Mouse (Mus musculus) neural tube, embryonic 11.5 days (tissue): Measurements from ENCODE around the gene Vat1. TPM values are rescaled to one million over a fixed set of nuclear protein-coding genes. Genes with fewer than 3 reads are reported as not detected.
"Not testable (repeated sequence)": the region's sequence is repeated elsewhere in the genome, so short reads cannot be mapped to it uniquely, and the experiment has no call there.

Source experiments
- ATAC-seq: fragments of 200-750 bp; cut with Nextera tagmentation; 2 replicates; pipeline ENCODE4 v1.8.0; 2017; ENCODE audit warnings: moderate number of reproducible peaks, mild to moderate bottlenecking, moderate TSS enrichment, moderate library complexity; ENCODE audit not compliant: insufficient read depth, low FRiP score, low TSS enrichment
- DNase-seq: peaks from one replicate; pipeline ENCODE4 v3.0.0-alpha.2; 2015; ENCODE audit warnings: low spot score
- H3K27ac ChIP-seq: fragments of 300-500 bp; sonication (generic); 2 replicates; pipeline ENCODE4 v1.5.1; 2014; ENCODE audit warnings: low read depth, mild to moderate bottlenecking, low read length
- H3K27me3 ChIP-seq: fragments of 300-500 bp; sonication (generic); 2 replicates; pipeline ENCODE4 v1.6.1; 2014; ENCODE audit warnings: mild to moderate bottlenecking, low read length, mixed read lengths; ENCODE audit not compliant: control insufficient read depth, insufficient read depth
- H3K36me3 ChIP-seq: fragments of 300-500 bp; sonication (generic); 2 replicates; pipeline ENCODE4 v1.6.1; 2014; ENCODE audit warnings: mild to moderate bottlenecking, low read length, moderate library complexity, mixed read lengths; ENCODE audit not compliant: control insufficient read depth, insufficient read depth
- H3K4me1 ChIP-seq: fragments of 300-500 bp; sonication (generic); 2 replicates; pipeline ENCODE4 v1.6.1; 2014; ENCODE audit warnings: low read length, mixed read lengths; ENCODE audit not compliant: control insufficient read depth, insufficient read depth
- H3K4me2 ChIP-seq: fragments of 300-500 bp; sonication (generic); 2 replicates; pipeline ENCODE4 v1.6.1; 2014; ENCODE audit warnings: low read depth, mild to moderate bottlenecking, moderate library complexity
- H3K4me3 ChIP-seq: fragments of 300-500 bp; sonication (generic); 2 replicates; pipeline ENCODE4 v1.5.1; 2014; ENCODE audit warnings: low read depth, low read length
- H3K9ac ChIP-seq: fragments of 300-500 bp; sonication (generic); 2 replicates; pipeline ENCODE4 v1.6.1; 2014; ENCODE audit warnings: mild to moderate bottlenecking, low read length
- H3K9me3 ChIP-seq: fragments of 300-500 bp; sonication (generic); 2 replicates; pipeline ENCODE4 v1.6.1; 2016; ENCODE audit warnings: low read length; ENCODE audit not compliant: control insufficient read depth
- WGBS: fragments of 180-500 bp; shearing (Covaris S2); extraction: QIAGEN DNeasy Blood & Tissue Kit; methylation state at CpG from one replicate; pipeline ENCODE4 v1.1.7; 2014; 5-methylcytosine and 5-hydroxymethylcytosine counted together
- polyA plus RNA-seq: library from polyadenylated mRNA; unstranded; fragments of >200 nt; fragmentation: Nextera tagmentation; extraction: Ambion mirVana; gene quantifications from 2 replicates; pipeline ENCODE4 v1.2.1, GENCODE M21; 2014

Vat1 gene
- polyA plus RNA-seq, 1 experiment from 2014 or later = 52.3 TPM

GRCm38 (mm10) chr11:101480912-101481311 lies 14.9 kb upstream of the Vat1 start:
- no peaks in the 10 kb centered on the region for H3K9me3 ChIP-seq
- no peaks in the 10 kb centered on the region for H3K27me3 ChIP-seq
- H3K36me3 ChIP-seq = no peaks in the 10 kb centered on the region
- WGBS = 73% methylated on average over 6 of the region's 6 CpGs
- no peak overlapping the region for H3K27ac ChIP-seq
- H3K4me3 ChIP-seq = no peak overlapping the region
- H3K4me2 ChIP-seq = no peak overlapping the region
- DNase-seq (no peak), ATAC-seq (no peak)
- peaks cover 19% of the 10 kb centered on the region for H3K4me1 ChIP-seq
- H3K9ac ChIP-seq = no peak overlapping the region

- WGBS = 5% methylated on average over 18 of the region's 18 CpGs
- peak overlapping the region; percentile 60 for H3K9ac ChIP-seq
- H3K4me2 ChIP-seq = peak overlapping the region; percentile 50
- no peaks in the 10 kb centered on the region for H3K27me3 ChIP-seq
- H3K27ac ChIP-seq = peak overlapping the region; percentile 96
- H3K4me1 ChIP-seq = peaks cover 18% of the 10 kb centered on the region
- H3K36me3 ChIP-seq = no peaks in the 10 kb centered on the region
- no peaks in the 10 kb centered on the region for H3K9me3 ChIP-seq
- peak overlapping the region; percentile 26 for H3K4me3 ChIP-seq
- ATAC-seq (peak; percentile 64), DNase-seq (peak; percentile 87)
These were observed 13.2 kb upstream of the Vat1 start for GRCm38 (mm10) chr11:101479171-101479635.

- no peaks in the 10 kb centered on the region for H3K9me3 ChIP-seq
- ATAC-seq = peak; percentile 62
- H3K27ac ChIP-seq = peak overlapping the region; percentile 96
- H3K4me1 ChIP-seq = peaks cover 17% of the 10 kb centered on the region
- no peaks in the 10 kb centered on the region for H3K36me3 ChIP-seq
- 31% methylated on average over 10 of the region's 10 CpGs for WGBS
- peak overlapping the region; percentile 37; the same call in 1 of the 2 replicates for H3K9ac ChIP-seq
- no peak overlapping the region for H3K4me3 ChIP-seq
- no peaks in the 10 kb centered on the region for H3K27me3 ChIP-seq
- H3K4me2 ChIP-seq = peak overlapping the region; percentile 16; the same call in 1 of the 2 replicates
- DNase-seq = peak; percentile 79
These were observed 11.7 kb upstream of the Vat1 start for GRCm38 (mm10) chr11:101477552-101478211.

GRCm38 (mm10) chr11:101477194-101477551 lies 11.1 kb upstream of the Vat1 start:
- DNase-seq = peak; percentile 70
- peaks cover 17% of the 10 kb centered on the region for H3K4me1 ChIP-seq
- ATAC-seq = peak; percentile 65
- WGBS = 37% methylated on average over 4 of the region's 4 CpGs
- H3K9me3 ChIP-seq = no peaks in the 10 kb centered on the region
- peak overlapping the region; percentile 96 for H3K27ac ChIP-seq
- no peaks in the 10 kb centered on the region for H3K36me3 ChIP-seq
- H3K4me3 ChIP-seq = no peak overlapping the region
- 0 out of 2 replicates have a peak overlapping the region, but pooled peaks have one; percentile 12 for H3K4me2 ChIP-seq
- no peaks in the 10 kb centered on the region for H3K27me3 ChIP-seq
- H3K9ac ChIP-seq = peak overlapping the region; percentile 37; the same call in 1 of the 2 replicates

GRCm38 (mm10) chr11:101476361-101476760 lies 10.3 kb upstream of the Vat1 start:
- 88% methylated on average over 4 of the region's 4 CpGs for WGBS
- peaks cover 17% of the 10 kb centered on the region for H3K4me1 ChIP-seq
- not testable (repeated sequence) for H3K4me2 ChIP-seq

GRCm38 (mm10) chr11:101474298-101474697 lies 8.3 kb upstream of the Vat1 start:
- Histone ChIP-seq H3K9ac (no peak overlapping the region), H3K4me1 (peaks cover 16% of the 10 kb centered on the region), H3K9me3 (no peaks in the 10 kb centered on the region), H3K36me3 (peaks cover 2% of the 10 kb centered on the region), H3K27ac (no peak overlapping the region), H3K4me3 (no peak overlapping the region), H3K27me3 (no peaks in the 10 kb centered on the region), H3K4me2 (no peak overlapping the region)
- DNase-seq (no peak), ATAC-seq (no peak)
- 85% methylated on average over 5 of the region's 5 CpGs for WGBS

More at GRCm38 (mm10) chr11:101476361-101476760, 10.3 kb upstream of the Vat1 start:
- H3K36me3 ChIP-seq, ATAC-seq, H3K9ac ChIP-seq, DNase-seq, H3K9me3 ChIP-seq, H3K4me3 ChIP-seq, H3K27me3 ChIP-seq, H3K27ac ChIP-seq: not testable (repeated sequence)

GRCm38 (mm10) chr11:101473686-101474085 lies 7.7 kb upstream of the Vat1 start:
- H3K36me3 ChIP-seq, ATAC-seq, H3K9ac ChIP-seq, DNase-seq, H3K27ac ChIP-seq, H3K4me2 ChIP-seq, H3K27me3 ChIP-seq, H3K9me3 ChIP-seq, H3K4me3 ChIP-seq: not testable (repeated sequence)
- 100% methylated on average over 1 of the region's 1 CpGs for WGBS
- H3K4me1 ChIP-seq = peaks cover 17% of the 10 kb centered on the region

- 54% methylated on average over 7 of the region's 7 CpGs for WGBS
- no peak overlapping the region for H3K4me3 ChIP-seq
- peaks cover 15% of the 10 kb centered on the region for H3K4me1 ChIP-seq
These were observed 6.3 kb upstream of the Vat1 start for GRCm38 (mm10) chr11:101472336-101472735.

GRCm38 (mm10) chr11:101471926-101472325 lies 5.9 kb upstream of the Vat1 start:
- Histone ChIP-seq H3K4me2 (no peak overlapping the region), H3K36me3 (peaks cover 2% of the 10 kb centered on the region), H3K27me3 (no peaks in the 10 kb centered on the region), H3K9me3 (no peaks in the 10 kb centered on the region), H3K27ac (no peak overlapping the region), H3K9ac (no peak overlapping the region), H3K4me1 (peaks cover 12% of the 10 kb centered on the region), H3K4me3 (no peak overlapping the region)
- WGBS = 66% methylated on average over 3 of the region's 3 CpGs
- ATAC-seq = no peak
- no peak for DNase-seq

More at GRCm38 (mm10) chr11:101472336-101472735, 6.3 kb upstream of the Vat1 start:
- Histone ChIP-seq H3K9me3 (no peaks in the 10 kb centered on the region), H3K4me2 (no peak overlapping the region), H3K27ac (no peak overlapping the region), H3K36me3 (peaks cover 2% of the 10 kb centered on the region), H3K9ac (no peak overlapping the region), H3K27me3 (no peaks in the 10 kb centered on the region)
- DNase-seq = no peak
- no peak for ATAC-seq
